Mouse (Mus musculus): ENCODE results near the gene Sv2a. TPM values are rescaled to one million over a fixed set of nuclear protein-coding genes. Genes with fewer than 3 reads are reported as not detected.

Gene Sv2a
- polyA plus RNA-seq, 1 experiment from 2014 or later, result 2.2 TPM

GRCm38 (mm10) chr3:96230910-96231757 is 50.2 kb downstream of the Sv2a start:
- no peak overlapping the region for H3K9ac ChIP-seq (replicated peaks; ENCODE audit: low read depth)
- H3K9me3 ChIP-seq (ENCODE audit: low read length), result no peaks in the 10 kb centered on the region
- no peaks in the 10 kb centered on the region for H3K4me1 ChIP-seq (ENCODE audit: insufficient read depth, low read depth, low read length)
- H3K4me2 ChIP-seq (replicated peaks; ENCODE audit: low read depth, low read length), result no peak overlapping the region
- TF ChIP-seq CTCF (IDR thresholded peaks at IDR 0.05) (no peak), EP300 (IDR thresholded peaks at IDR 0.05) (no peak)
- H3K4me3 ChIP-seq (ENCODE audit: low read depth, low read length), result no peak overlapping the region
- H3K27ac ChIP-seq (ENCODE audit: low read length), result no peak overlapping the region
- DNase-seq (ENCODE audit: low spot score) (no peak), ATAC-seq (no peak)
- H3K27me3 ChIP-seq (replicated peaks; ENCODE audit: insufficient read depth, low read length), result no peaks in the 10 kb centered on the region
- no peaks in the 10 kb centered on the region for H3K36me3 ChIP-seq (ENCODE audit: insufficient read depth, low read length)
- 65% methylated on average over 4 of the region's 4 CpGs for WGBS

DNA sequence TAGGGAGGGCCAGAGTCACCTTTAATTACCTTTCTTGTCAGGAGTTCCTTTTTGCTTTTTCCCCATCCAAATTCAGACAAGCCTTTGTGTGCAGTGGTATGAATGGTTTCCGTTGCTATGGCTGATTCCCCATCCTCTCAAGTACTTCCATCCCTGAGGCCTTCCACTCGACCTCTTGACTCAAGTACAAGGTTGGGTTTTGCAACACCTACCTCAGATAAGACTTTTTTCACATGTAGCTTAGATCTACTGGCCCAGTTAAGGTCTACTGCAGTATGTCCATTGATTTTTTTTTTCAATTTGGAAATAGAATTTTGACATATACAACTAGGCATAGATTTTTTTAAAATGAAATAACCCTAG is 50.8 kb downstream of the Sv2a start:
- Histone ChIP-seq H3K36me3 (ENCODE audit: insufficient read depth, low read length) (no peaks in the 10 kb centered on the region), H3K27ac (ENCODE audit: low read length) (no peak overlapping the region), H3K27me3 (replicated peaks; ENCODE audit: insufficient read depth, low read length) (no peaks in the 10 kb centered on the region), H3K9me3 (ENCODE audit: low read length) (no peaks in the 10 kb centered on the region), H3K4me1 (ENCODE audit: insufficient read depth, low read depth, low read length) (no peaks in the 10 kb centered on the region), H3K4me2 (replicated peaks; ENCODE audit: low read depth, low read length) (no peak overlapping the region), H3K4me3 (ENCODE audit: low read depth, low read length) (no peak overlapping the region), H3K9ac (replicated peaks; ENCODE audit: low read depth) (no peak overlapping the region)
- peak; percentile 86 for DNase-seq (ENCODE audit: low spot score)
- 51% methylated on average over 2 of the region's 2 CpGs for WGBS
- TF ChIP-seq CTCF (IDR thresholded peaks at IDR 0.05), result no peak
- TF ChIP-seq EP300 (IDR thresholded peaks at IDR 0.05), result peak; percentile 52
- ATAC-seq, result peak; percentile 82

- no peak overlapping the region for H3K9ac ChIP-seq (replicated peaks; ENCODE audit: low read depth)
- H3K4me2 ChIP-seq (replicated peaks; ENCODE audit: low read depth, low read length), result no peak overlapping the region
- DNase-seq (ENCODE audit: low spot score) (no peak), ATAC-seq (no peak)
- H3K4me3 ChIP-seq (ENCODE audit: low read depth, low read length), result no peak overlapping the region
- H3K9me3 ChIP-seq (ENCODE audit: low read length), result no peaks in the 10 kb centered on the region
- H3K27ac ChIP-seq (ENCODE audit: low read length), result no peak overlapping the region
- 0 out of 2 replicates have a peak, but pooled peaks cover 2% of the 10 kb centered on the region for H3K4me1 ChIP-seq (ENCODE audit: insufficient read depth, low read depth, low read length)
- H3K27me3 ChIP-seq (replicated peaks; ENCODE audit: insufficient read depth, low read length), result no peaks in the 10 kb centered on the region
- H3K36me3 ChIP-seq (ENCODE audit: insufficient read depth, low read length), result no peaks in the 10 kb centered on the region
- WGBS, result 93% methylated on average over 2 of the region's 2 CpGs
- peak; percentile 26; the same call in 1 of the 2 replicates for TF ChIP-seq CTCF (IDR thresholded peaks at IDR 0.05)
- no peak for TF ChIP-seq EP300 (IDR thresholded peaks at IDR 0.05)
Observed at GRCm38 (mm10) chr3:96234914-96235313, 54.0 kb downstream of the Sv2a start.

DNA sequence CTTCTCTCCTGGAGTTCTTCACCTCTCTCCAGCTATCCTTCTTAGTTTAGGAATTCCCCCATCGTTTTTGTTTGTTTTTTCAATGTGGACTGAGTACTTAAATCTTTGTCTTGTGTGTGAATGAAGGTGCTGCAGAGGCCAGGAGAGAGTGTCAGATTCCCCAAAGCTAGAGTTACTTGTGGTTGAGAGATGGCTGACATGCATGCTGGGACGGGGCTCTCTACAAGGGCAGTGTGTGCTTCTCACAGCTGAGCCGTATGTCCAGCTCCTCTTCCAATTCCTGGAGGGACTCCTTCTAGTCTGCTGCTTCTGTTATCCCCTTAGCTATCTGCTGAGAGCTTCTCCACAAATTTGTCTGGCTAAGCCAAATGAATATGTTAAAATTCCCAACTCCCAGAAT is 54.9 kb downstream of the Sv2a start:
- Histone ChIP-seq H3K4me1 (ENCODE audit: insufficient read depth, low read depth, low read length) (peaks cover 4% of the 10 kb centered on the region; the same call in 1 of the 2 replicates), H3K4me3 (ENCODE audit: low read depth, low read length) (no peak overlapping the region), H3K9ac (replicated peaks; ENCODE audit: low read depth) (no peak overlapping the region), H3K4me2 (replicated peaks; ENCODE audit: low read depth, low read length) (no peak overlapping the region), H3K27me3 (replicated peaks; ENCODE audit: insufficient read depth, low read length) (no peaks in the 10 kb centered on the region), H3K36me3 (ENCODE audit: insufficient read depth, low read length) (no peaks in the 10 kb centered on the region), H3K27ac (ENCODE audit: low read length) (no peak overlapping the region), H3K9me3 (ENCODE audit: low read length) (no peaks in the 10 kb centered on the region)
- TF ChIP-seq EP300 (IDR thresholded peaks at IDR 0.05) (no peak), CTCF (IDR thresholded peaks at IDR 0.05) (no peak)
- ATAC-seq, result no peak
- no peak for DNase-seq (ENCODE audit: low spot score)
- 38% methylated on average over 3 of the region's 3 CpGs for WGBS

GRCm38 (mm10) chr3:96236834-96237334 is 55.9 kb downstream of the Sv2a start:
- H3K9ac ChIP-seq (replicated peaks; ENCODE audit: low read depth), result no peak overlapping the region
- TF ChIP-seq EP300 (IDR thresholded peaks at IDR 0.05) (no peak), CTCF (IDR thresholded peaks at IDR 0.05) (no peak)
- no peak overlapping the region for H3K27ac ChIP-seq (ENCODE audit: low read length)
- DNase-seq (ENCODE audit: low spot score), result no peak
- H3K4me3 ChIP-seq (ENCODE audit: low read depth, low read length), result no peak overlapping the region
- WGBS, result 75% methylated on average over 4 of the region's 4 CpGs
- H3K9me3 ChIP-seq (ENCODE audit: low read length), result no peaks in the 10 kb centered on the region
- peaks cover 6% of the 10 kb centered on the region; the same call in 1 of the 2 replicates for H3K4me1 ChIP-seq (ENCODE audit: insufficient read depth, low read depth, low read length)
- H3K36me3 ChIP-seq (ENCODE audit: insufficient read depth, low read length), result no peaks in the 10 kb centered on the region
- H3K4me2 ChIP-seq (replicated peaks; ENCODE audit: low read depth, low read length), result no peak overlapping the region
- no peaks in the 10 kb centered on the region for H3K27me3 ChIP-seq (replicated peaks; ENCODE audit: insufficient read depth, low read length)
- ATAC-seq, result no peak

DNA sequence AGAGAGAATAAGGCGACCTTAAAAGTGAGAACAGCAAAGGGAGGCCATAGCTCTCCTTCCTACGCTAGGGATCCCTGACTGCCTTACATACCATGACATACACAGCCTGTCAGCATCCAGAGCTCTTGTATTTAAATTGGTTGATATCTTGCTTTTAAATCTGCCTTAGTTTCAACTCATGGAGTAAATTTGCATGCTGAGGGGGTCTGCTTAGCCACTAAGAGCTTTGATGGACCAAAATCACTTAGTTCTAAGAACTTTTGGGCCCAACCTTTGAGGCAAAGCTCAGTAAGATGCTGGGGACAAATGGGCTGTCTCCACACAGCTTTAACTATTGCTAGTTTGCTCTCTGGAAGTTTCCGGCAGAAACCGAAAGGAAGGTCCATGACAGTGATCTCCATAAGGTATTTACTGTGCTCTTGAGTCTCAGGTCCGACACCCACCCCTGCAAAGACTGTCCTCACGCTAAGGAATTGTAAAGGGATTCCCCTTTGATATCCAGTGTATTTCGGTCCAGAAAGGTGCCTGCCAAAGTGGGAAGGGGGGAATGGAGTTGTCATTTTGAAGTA is 56.5 kb downstream of the Sv2a start:
- peaks cover 6% of the 10 kb centered on the region; the same call in 1 of the 2 replicates for H3K4me1 ChIP-seq (ENCODE audit: insufficient read depth, low read depth, low read length)
- WGBS, result 11% methylated on average over 7 of the region's 7 CpGs
- no peaks in the 10 kb centered on the region for H3K27me3 ChIP-seq (replicated peaks; ENCODE audit: insufficient read depth, low read length)
- H3K9ac ChIP-seq (replicated peaks; ENCODE audit: low read depth), result no peak overlapping the region
- no peak overlapping the region for H3K4me3 ChIP-seq (ENCODE audit: low read depth, low read length)
- no peaks in the 10 kb centered on the region for H3K36me3 ChIP-seq (ENCODE audit: insufficient read depth, low read length)
- DNase-seq (ENCODE audit: low spot score) (no peak), ATAC-seq (no peak)
- H3K4me2 ChIP-seq (replicated peaks; ENCODE audit: low read depth, low read length), result peak overlapping the region; percentile 44; the same call in 1 of the 2 replicates
- no peak for TF ChIP-seq EP300 (IDR thresholded peaks at IDR 0.05)
- no peak overlapping the region for H3K27ac ChIP-seq (ENCODE audit: low read length)
- no peaks in the 10 kb centered on the region for H3K9me3 ChIP-seq (ENCODE audit: low read length)
